Mouse (Mus musculus): Measurements from ENCODE around the gene Dnaic1.

GRCm38 (mm10) chr4:41532420-41532819 is 37.2 kb upstream of the Dnaic1 start:
- TF ChIP-seq HCFC1 (IDR thresholded peaks at IDR 0.05; ENCODE audit: borderline replicate concordance, insufficient read depth, low read length): no peak
- no peak for TF ChIP-seq ZC3H11A (IDR thresholded peaks at IDR 0.05; ENCODE audit: borderline replicate concordance, low read depth, low read length)
